Mouse (Mus musculus) thymus, postnatal 14 days (tissue): ENCODE data around the gene Dstyk.

ENCODE experiments used
- DNase-seq: peaks from one replicate; pipeline ENCODE4 v3.0.0; 2021

The Dstyk gene

GRCm38 (mm10) chr1:132388813-132389803 lies 28.2 kb upstream of the Dstyk start:
- no peak for DNase-seq

GRCm38 (mm10) chr1:132389886-132390585 lies 27.3 kb upstream of the Dstyk start:
- peak; percentile 56 for DNase-seq

GRCm38 (mm10) chr1:132390691-132391579 lies 26.4 kb upstream of the Dstyk start, which contains the start of gene Tmcc2:
Gene Tmcc2, minus strand, starts transcription at chr1:132391281.
- peak; percentile 36 for DNase-seq

- peak; percentile 36 for DNase-seq
Measured at GRCm38 (mm10) chr1:132391580-132392022, 25.8 kb upstream of the Dstyk start.

GRCm38 (mm10) chr1:132392872-132393271 lies 24.5 kb upstream of the Dstyk start:
- no peak for DNase-seq

- DNase-seq: no peak
Measured at GRCm38 (mm10) chr1:132396705-132397104, 20.6 kb upstream of the Dstyk start.

- no peak for DNase-seq
Measured at GRCm38 (mm10) chr1:132400538-132400937, 16.8 kb upstream of the Dstyk start.

GRCm38 (mm10) chr1:132401843-132402242 lies 15.5 kb upstream of the Dstyk start:
- no peak for DNase-seq

GRCm38 (mm10) chr1:132410657-132411056 lies 6.7 kb upstream of the Dstyk start:
- no peak for DNase-seq

GRCm38 (mm10) chr1:132416244-132416942 lies 962 bp upstream of the Dstyk start:
- DNase-seq: no peak

- no peak for DNase-seq
Measured at GRCm38 (mm10) chr1:132416943-132417290, 438 bp upstream of the Dstyk start.

- DNase-seq: no peak
Measured at GRCm38 (mm10) chr1:132420206-132420605, 2.9 kb downstream of the Dstyk start.

- no peak for DNase-seq
Measured at GRCm38 (mm10) chr1:132420662-132421061, 3.3 kb downstream of the Dstyk start.

- DNase-seq: no peak
Measured at GRCm38 (mm10) chr1:132422912-132423696, 5.7 kb downstream of the Dstyk start.

GRCm38 (mm10) chr1:132425600-132425999 lies 8.2 kb downstream of the Dstyk start:
- DNase-seq: no peak

- no peak for DNase-seq
Measured at GRCm38 (mm10) chr1:132430818-132431217, 13.5 kb downstream of the Dstyk start.

- no peak for DNase-seq
Measured at GRCm38 (mm10) chr1:132431716-132432115, 14.4 kb downstream of the Dstyk start.

- no peak for DNase-seq
Measured at GRCm38 (mm10) chr1:132433349-132433748, 16.0 kb downstream of the Dstyk start.

GRCm38 (mm10) chr1:132434032-132434431 lies 16.7 kb downstream of the Dstyk start:
- no peak for DNase-seq

GRCm38 (mm10) chr1:132436320-132436958 lies 19.1 kb downstream of the Dstyk start:
- DNase-seq: no peak

- no peak for DNase-seq
Measured at GRCm38 (mm10) chr1:132436960-132437359, 19.6 kb downstream of the Dstyk start.
